Mouse (Mus musculus): ENCODE data around the gene Pcsk2.

GRCm38 (mm10) chr2:143677869-143678268, 131.9 kb downstream of the Pcsk2 start:
- TF ChIP-seq CTCF (IDR thresholded peaks at IDR 0.05; ENCODE audit: low read depth) (no peak), EP300 (IDR thresholded peaks at IDR 0.05; ENCODE audit: low read depth) (no peak)
